Mouse (Mus musculus) kidney, postnatal 14 days (tissue): ENCODE measurements around the gene Smg9.

Experiments
- DNase-seq: peaks from one replicate; pipeline ENCODE4 v3.0.0; 2022; ENCODE audit warnings: mixed read lengths

The Smg9 gene

GRCm38 (mm10) chr7:24446697-24447340, 47.4 kb downstream of the Smg9 start:
- DNase-seq, result no peak

GRCm38 (mm10) chr7:24448782-24449517, 49.5 kb downstream of the Smg9 start:
- DNase-seq, result no peak

- no peak for DNase-seq
These were observed 51.2 kb downstream of the Smg9 start for GRCm38 (mm10) chr7:24450585-24451017.

- no peak for DNase-seq
These were observed 52.5 kb downstream of the Smg9 start, which contains the start of gene Irgc1 for GRCm38 (mm10) chr7:24451855-24452311. TSS of gene Irgc1 (minus strand) at chr7:24452297.

GRCm38 (mm10) chr7:24454199-24454598, 54.8 kb downstream of the Smg9 start:
- no peak for DNase-seq

GRCm38 (mm10) chr7:24455726-24456125, 56.3 kb downstream of the Smg9 start:
- DNase-seq, result peak; percentile 44

GRCm38 (mm10) chr7:24457726-24458370, 58.4 kb downstream of the Smg9 start:
- no peak for DNase-seq

GRCm38 (mm10) chr7:24459440-24459839, 60.0 kb downstream of the Smg9 start:
- no peak for DNase-seq

- DNase-seq, result peak; percentile 16
These were observed 60.4 kb downstream of the Smg9 start for GRCm38 (mm10) chr7:24459843-24460242.

GRCm38 (mm10) chr7:24461376-24462051, 62.1 kb downstream of the Smg9 start:
- peak; percentile 85 for DNase-seq

GRCm38 (mm10) chr7:24462388-24463319, 63.2 kb downstream of the Smg9 start, which contains the start of gene Plaur:
TSS of gene Plaur (plus strand) at chr7:24462484.
- peak; percentile 70 for DNase-seq

- DNase-seq, result no peak
These were observed 67.4 kb downstream of the Smg9 start for GRCm38 (mm10) chr7:24466835-24467234.

GRCm38 (mm10) chr7:24467886-24468285, 68.5 kb downstream of the Smg9 start:
- DNase-seq, result no peak

- DNase-seq, result no peak
These were observed 69.7 kb downstream of the Smg9 start for GRCm38 (mm10) chr7:24469126-24469525.

- DNase-seq, result no peak
These were observed 70.9 kb downstream of the Smg9 start for GRCm38 (mm10) chr7:24470356-24470755.
